Mouse (Mus musculus) cerebellum, adult 2 months (tissue): ENCODE results near the gene Coq5.

Experiments
- CTCF ChIP-seq: fragments of 200-500 bp; IDR thresholded peaks from 2 replicates; pipeline ENCODE4 v1.5.1; 2011; ENCODE audit warnings: low read depth, mild to moderate bottlenecking, control low read depth, low read length, moderate library complexity, borderline replicate concordance; ENCODE audit not compliant: insufficient read depth
- POLR2A ChIP-seq: fragments of 200-500 bp; IDR thresholded peaks from 2 replicates; pipeline ENCODE4 v1.6.1; 2011; ENCODE audit warnings: low read length, control low read depth, borderline replicate concordance; ENCODE audit not compliant: insufficient read depth

DNA sequence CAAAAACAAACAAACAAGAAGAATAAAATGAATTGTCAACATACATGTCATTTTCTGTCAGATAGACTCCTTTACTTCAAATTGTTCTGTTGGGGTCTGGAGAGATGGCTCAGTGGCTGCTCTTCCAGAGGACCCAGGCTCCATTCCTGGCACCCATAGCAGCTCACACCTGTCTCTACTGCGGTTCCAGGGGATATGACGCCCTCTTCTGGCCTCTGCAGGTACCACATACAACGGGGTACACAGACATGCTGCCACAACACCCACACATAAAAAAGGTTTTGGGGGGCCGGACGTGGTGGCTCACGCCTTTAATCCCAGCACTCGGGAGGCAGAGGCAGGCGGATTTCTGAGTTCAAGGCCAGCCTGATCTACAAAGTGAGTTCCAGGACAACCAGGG, 14.7 kb downstream of the Coq5 start:
- no peak for TF ChIP-seq POLR2A
- TF ChIP-seq CTCF, result 0 out of 2 replicates have a peak, but pooled peaks have one; percentile 21
